Mouse (Mus musculus): ENCODE data around the gene March2. TPM values are rescaled to one million over a fixed set of nuclear protein-coding genes. Genes with fewer than 3 reads are reported as not detected.
A peak's percentile ranks its signal among the peaks of the same experiment; 100 is the strongest.

Gene March2
- polyA plus RNA-seq, 1 experiment from 2014 or later, result 47.2 TPM

- Histone ChIP-seq H3K27ac (ENCODE audit: low read depth) (no peak overlapping the region), H3K9ac (ENCODE audit: low read length) (no peak overlapping the region), H3K4me3 (ENCODE audit: low read depth, low read length) (no peak overlapping the region), H3K4me2 (ENCODE audit: low read length) (no peak overlapping the region), H3K4me1 (replicated peaks; ENCODE audit: control insufficient read depth, insufficient read depth, low read length) (no peaks in the 10 kb centered on the region), H3K9me3 (ENCODE audit: control insufficient read depth, low read length) (no peaks in the 10 kb centered on the region), H3K27me3 (replicated peaks; ENCODE audit: control insufficient read depth, insufficient read depth, low read length) (no peaks in the 10 kb centered on the region), H3K36me3 (ENCODE audit: control insufficient read depth, insufficient read depth, low read length) (peaks cover 35% of the 10 kb centered on the region)
- DNase-seq (ENCODE audit: low spot score), result no peak
- ATAC-seq (replicated peaks; ENCODE audit: low FRiP score, low TSS enrichment, low read depth), result no peak
Measured at GRCm38 (mm10) chr17:33675452-33675851, 43.0 kb downstream of the March2 start.

GRCm38 (mm10) chr17:33673837-33674236, 44.6 kb downstream of the March2 start:
- Histone ChIP-seq H3K27me3 (replicated peaks; ENCODE audit: control insufficient read depth, insufficient read depth, low read length) (no peaks in the 10 kb centered on the region), H3K36me3 (ENCODE audit: control insufficient read depth, insufficient read depth, low read length) (peaks cover 40% of the 10 kb centered on the region), H3K4me2 (ENCODE audit: low read length) (no peak overlapping the region), H3K27ac (ENCODE audit: low read depth) (no peak overlapping the region), H3K4me3 (ENCODE audit: low read depth, low read length) (no peak overlapping the region), H3K9ac (ENCODE audit: low read length) (no peak overlapping the region), H3K9me3 (ENCODE audit: control insufficient read depth, low read length) (no peaks in the 10 kb centered on the region), H3K4me1 (replicated peaks; ENCODE audit: control insufficient read depth, insufficient read depth, low read length) (no peaks in the 10 kb centered on the region)
- DNase-seq (ENCODE audit: low spot score) (no peak), ATAC-seq (replicated peaks; ENCODE audit: low FRiP score, low TSS enrichment, low read depth) (no peak)
- WGBS, result 76% methylated on average over 1 of the region's 1 CpGs

DNA sequence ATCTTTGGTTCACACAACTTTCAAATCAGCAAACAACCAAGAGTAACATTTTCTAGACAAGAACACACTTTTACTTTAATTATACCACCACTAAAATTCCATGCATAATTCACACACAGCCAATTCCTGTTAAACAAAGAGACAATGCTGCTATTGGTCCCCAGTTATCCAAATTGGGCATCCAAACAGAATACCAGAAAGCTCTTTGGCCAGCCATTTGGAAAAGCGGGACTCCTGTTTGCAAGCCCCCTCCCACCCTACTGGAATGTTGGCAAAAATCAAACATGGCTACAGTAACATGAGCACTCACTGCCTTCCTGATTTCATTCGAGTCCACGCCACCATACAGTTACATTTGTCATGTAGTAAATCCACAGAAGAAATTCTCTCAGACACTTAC, 48.8 kb downstream of the March2 start:
- H3K4me2 ChIP-seq (ENCODE audit: low read length), result no peak overlapping the region
- no peak overlapping the region for H3K9ac ChIP-seq (ENCODE audit: low read length)
- no peaks in the 10 kb centered on the region for H3K4me1 ChIP-seq (replicated peaks; ENCODE audit: control insufficient read depth, insufficient read depth, low read length)
- peaks cover 47% of the 10 kb centered on the region for H3K36me3 ChIP-seq (ENCODE audit: control insufficient read depth, insufficient read depth, low read length)
- ATAC-seq (replicated peaks; ENCODE audit: low FRiP score, low TSS enrichment, low read depth), result no peak
- no peak overlapping the region for H3K27ac ChIP-seq (ENCODE audit: low read depth)
- DNase-seq (ENCODE audit: low spot score), result no peak
- H3K27me3 ChIP-seq (replicated peaks; ENCODE audit: control insufficient read depth, insufficient read depth, low read length), result no peaks in the 10 kb centered on the region
- no peaks in the 10 kb centered on the region for H3K9me3 ChIP-seq (ENCODE audit: control insufficient read depth, low read length)
- 87% methylated on average over 3 of the region's 3 CpGs for WGBS
- H3K4me3 ChIP-seq (ENCODE audit: low read depth, low read length), result no peak overlapping the region

- DNase-seq (ENCODE audit: low spot score) (no peak), ATAC-seq (replicated peaks; ENCODE audit: low FRiP score, low TSS enrichment, low read depth) (no peak)
- Histone ChIP-seq H3K4me3 (ENCODE audit: low read depth, low read length) (no peak overlapping the region), H3K36me3 (ENCODE audit: control insufficient read depth, insufficient read depth, low read length) (peaks cover 73% of the 10 kb centered on the region), H3K27me3 (replicated peaks; ENCODE audit: control insufficient read depth, insufficient read depth, low read length) (no peaks in the 10 kb centered on the region), H3K9ac (ENCODE audit: low read length) (no peak overlapping the region), H3K9me3 (ENCODE audit: control insufficient read depth, low read length) (no peaks in the 10 kb centered on the region), H3K4me2 (ENCODE audit: low read length) (no peak overlapping the region), H3K4me1 (replicated peaks; ENCODE audit: control insufficient read depth, insufficient read depth, low read length) (no peaks in the 10 kb centered on the region), H3K27ac (ENCODE audit: low read depth) (no peak overlapping the region)
- WGBS, result 78% methylated on average over 3 of the region's 3 CpGs
Measured at GRCm38 (mm10) chr17:33666813-33667212, 51.7 kb downstream of the March2 start.

- no peak overlapping the region for H3K4me2 ChIP-seq (ENCODE audit: low read length)
- no peak overlapping the region for H3K4me3 ChIP-seq (ENCODE audit: low read depth, low read length)
- H3K27me3 ChIP-seq (replicated peaks; ENCODE audit: control insufficient read depth, insufficient read depth, low read length), result no peaks in the 10 kb centered on the region
- H3K9ac ChIP-seq (ENCODE audit: low read length), result no peak overlapping the region
- H3K9me3 ChIP-seq (ENCODE audit: control insufficient read depth, low read length), result no peaks in the 10 kb centered on the region
- H3K27ac ChIP-seq (ENCODE audit: low read depth), result no peak overlapping the region
- ATAC-seq (replicated peaks; ENCODE audit: low FRiP score, low TSS enrichment, low read depth) (peak; percentile 49; the same call in 1 of the 2 replicates), DNase-seq (ENCODE audit: low spot score) (no peak)
- WGBS, result 98% methylated on average over 34 of the region's 34 CpGs
- H3K4me1 ChIP-seq (replicated peaks; ENCODE audit: control insufficient read depth, insufficient read depth, low read length), result no peaks in the 10 kb centered on the region
- peaks cover 95% of the 10 kb centered on the region for H3K36me3 ChIP-seq (ENCODE audit: control insufficient read depth, insufficient read depth, low read length)
Measured at GRCm38 (mm10) chr17:33649781-33650475, 68.5 kb downstream of the March2 start.

DNA sequence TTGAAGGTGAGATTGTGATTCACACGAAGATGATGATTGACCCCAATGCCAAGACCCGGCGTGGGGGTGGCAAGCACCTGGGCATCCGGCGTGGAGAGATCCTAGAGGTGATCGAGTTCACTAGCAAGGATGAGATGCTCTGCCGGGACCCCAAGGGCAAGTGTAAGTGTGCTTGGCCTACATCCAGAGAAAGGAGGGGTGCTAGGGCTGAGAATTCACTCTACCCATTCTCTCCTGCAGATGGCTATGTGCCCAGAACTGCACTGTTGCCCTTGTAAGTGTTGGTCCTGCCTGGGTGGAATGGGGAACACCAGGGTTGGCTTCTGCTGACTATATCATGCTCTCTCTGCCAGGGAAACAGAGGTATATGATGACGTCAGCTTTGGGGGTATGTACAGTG, 73.4 kb downstream of the March2 start:
- WGBS, result 93% methylated on average over 8 of the region's 8 CpGs
- Histone ChIP-seq H3K4me2 (ENCODE audit: low read length) (no peak overlapping the region), H3K9ac (ENCODE audit: low read length) (no peak overlapping the region), H3K4me1 (replicated peaks; ENCODE audit: control insufficient read depth, insufficient read depth, low read length) (no peaks in the 10 kb centered on the region), H3K4me3 (ENCODE audit: low read depth, low read length) (no peak overlapping the region), H3K27ac (ENCODE audit: low read depth) (no peak overlapping the region), H3K27me3 (replicated peaks; ENCODE audit: control insufficient read depth, insufficient read depth, low read length) (no peaks in the 10 kb centered on the region), H3K9me3 (ENCODE audit: control insufficient read depth, low read length) (no peaks in the 10 kb centered on the region), H3K36me3 (ENCODE audit: control insufficient read depth, insufficient read depth, low read length) (peaks cover 75% of the 10 kb centered on the region)
- DNase-seq (ENCODE audit: low spot score) (no peak), ATAC-seq (replicated peaks; ENCODE audit: low FRiP score, low TSS enrichment, low read depth) (no peak)

DNA sequence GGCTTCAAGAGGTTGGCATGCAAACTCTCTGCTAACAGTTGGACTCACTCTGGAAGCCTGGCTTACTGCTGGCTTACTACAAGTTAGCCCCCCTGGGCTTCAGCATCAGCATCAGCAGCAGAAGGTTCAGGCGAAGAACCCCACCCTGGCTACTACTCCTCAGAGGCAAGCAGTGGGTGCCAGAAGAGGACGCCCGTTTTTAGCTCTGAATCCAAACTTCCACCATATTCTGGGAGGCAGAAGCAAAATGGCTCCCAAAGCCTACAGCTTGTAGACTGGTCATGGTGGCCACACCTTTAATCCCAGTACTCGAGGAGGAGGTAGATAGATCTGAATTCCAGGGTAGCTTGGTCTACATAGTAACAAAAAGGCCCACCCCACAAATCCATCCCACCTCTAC, 74.4 kb downstream of the March2 start:
- H3K4me3 ChIP-seq (ENCODE audit: low read depth, low read length), result no peak overlapping the region
- no peak overlapping the region for H3K27ac ChIP-seq (ENCODE audit: low read depth)
- H3K4me2 ChIP-seq (ENCODE audit: low read length), result no peak overlapping the region
- no peaks in the 10 kb centered on the region for H3K9me3 ChIP-seq (ENCODE audit: control insufficient read depth, low read length)
- ATAC-seq (replicated peaks; ENCODE audit: low FRiP score, low TSS enrichment, low read depth), result no peak
- H3K27me3 ChIP-seq (replicated peaks; ENCODE audit: control insufficient read depth, insufficient read depth, low read length), result no peaks in the 10 kb centered on the region
- no peak overlapping the region for H3K9ac ChIP-seq (ENCODE audit: low read length)
- H3K36me3 ChIP-seq (ENCODE audit: control insufficient read depth, insufficient read depth, low read length), result peaks cover 65% of the 10 kb centered on the region
- WGBS, result 97% methylated on average over 4 of the region's 4 CpGs
- no peaks in the 10 kb centered on the region for H3K4me1 ChIP-seq (replicated peaks; ENCODE audit: control insufficient read depth, insufficient read depth, low read length)
- DNase-seq (ENCODE audit: low spot score), result no peak

DNA sequence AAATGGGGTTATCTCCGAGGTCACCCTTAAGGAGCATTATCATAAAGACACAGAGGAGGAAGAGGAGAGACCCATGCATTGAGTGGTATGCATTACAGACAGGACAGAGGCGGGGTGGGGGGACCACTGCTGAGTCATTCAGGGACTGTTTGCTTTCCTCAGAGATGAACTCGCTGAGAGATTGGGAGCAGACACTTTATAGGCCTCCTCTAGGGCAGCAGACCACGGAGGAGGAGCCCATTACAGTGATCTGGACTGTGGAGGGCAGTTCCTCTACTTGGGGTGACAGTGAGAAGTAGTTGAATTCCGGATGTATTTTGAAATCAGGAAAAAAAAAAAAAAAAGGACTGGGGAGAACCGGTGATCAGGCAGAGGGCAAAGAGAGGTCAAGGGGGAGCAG, 78.7 kb downstream of the March2 start:
- Histone ChIP-seq H3K4me1 (replicated peaks; ENCODE audit: control insufficient read depth, insufficient read depth, low read length) (no peaks in the 10 kb centered on the region), H3K4me2 (ENCODE audit: low read length) (no peak overlapping the region), H3K27ac (ENCODE audit: low read depth) (no peak overlapping the region), H3K4me3 (ENCODE audit: low read depth, low read length) (no peak overlapping the region), H3K27me3 (replicated peaks; ENCODE audit: control insufficient read depth, insufficient read depth, low read length) (no peaks in the 10 kb centered on the region), H3K9ac (ENCODE audit: low read length) (no peak overlapping the region), H3K9me3 (ENCODE audit: control insufficient read depth, low read length) (no peaks in the 10 kb centered on the region), H3K36me3 (ENCODE audit: control insufficient read depth, insufficient read depth, low read length) (peaks cover 22% of the 10 kb centered on the region)
- DNase-seq (ENCODE audit: low spot score) (no peak), ATAC-seq (replicated peaks; ENCODE audit: low FRiP score, low TSS enrichment, low read depth) (no peak)
- WGBS, result 57% methylated on average over 6 of the region's 6 CpGs

- H3K9ac ChIP-seq (ENCODE audit: low read length), result no peak within 1 kb of the TSS
- no peaks in the 10 kb centered on the region for H3K27me3 ChIP-seq (replicated peaks; ENCODE audit: control insufficient read depth, insufficient read depth, low read length)
- ATAC-seq (replicated peaks; ENCODE audit: low FRiP score, low TSS enrichment, low read depth) (no peak), DNase-seq (ENCODE audit: low spot score) (no peak)
- no peak within 1 kb of the TSS for H3K4me3 ChIP-seq (ENCODE audit: low read depth, low read length)
- WGBS, result 88% methylated on average over 4 of the region's 4 CpGs
- no peaks in the 10 kb centered on the region for H3K4me1 ChIP-seq (replicated peaks; ENCODE audit: control insufficient read depth, insufficient read depth, low read length)
- H3K27ac ChIP-seq (ENCODE audit: low read depth), result no peak within 1 kb of the TSS
- H3K4me2 ChIP-seq (ENCODE audit: low read length), result no peak within 1 kb of the TSS
- H3K9me3 ChIP-seq (ENCODE audit: control insufficient read depth, low read length), result no peaks in the 10 kb centered on the region
- H3K36me3 ChIP-seq (ENCODE audit: control insufficient read depth, insufficient read depth, low read length), result 0 out of 2 replicates have a peak, but pooled peaks cover 8% of the 10 kb centered on the region
Measured at GRCm38 (mm10) chr17:33637516-33638276, 80.8 kb downstream of the March2 start, which contains the start of gene Pram1. Pram1 (plus strand) TSS chr17:33638056.
